Mouse (Mus musculus) cerebellum, postnatal 10 days (tissue): ENCODE measurements at regions not wholly inside any gene's neighbourhood (a gene's known extent, or its start where the extent isn't known, plus 50 kb on each side); places are given as distances from the start of the nearest gene placed in this dataset.
"Not testable (repeated sequence)": the region's sequence is repeated elsewhere in the genome, so short reads cannot be mapped to it uniquely, and the experiment has no call there.

ENCODE experiments used
- DNase-seq, 2 experiments: peaks; one replicate each; pipeline ENCODE4 v3.0.0; 2021; ENCODE audit warnings: mixed read lengths in 2 of 2

DNA sequence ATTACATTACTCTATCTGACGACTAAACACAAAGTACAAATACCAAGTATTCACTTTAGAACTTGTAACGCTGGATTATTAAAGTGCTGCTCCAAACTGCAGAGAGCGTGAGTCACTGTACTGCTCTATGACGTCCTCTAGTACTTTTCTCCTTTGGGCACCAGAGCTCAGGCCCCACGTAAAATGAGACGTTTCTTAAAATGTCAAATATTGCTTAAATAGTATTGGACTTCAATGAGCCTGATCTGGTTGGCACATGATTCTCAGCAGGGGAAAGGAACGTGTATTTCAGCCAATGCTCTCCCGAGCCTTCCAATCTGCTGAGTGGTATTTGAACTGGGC is 175.8 kb upstream of the Klf14 start:
- DNase-seq = no peak

DNA sequence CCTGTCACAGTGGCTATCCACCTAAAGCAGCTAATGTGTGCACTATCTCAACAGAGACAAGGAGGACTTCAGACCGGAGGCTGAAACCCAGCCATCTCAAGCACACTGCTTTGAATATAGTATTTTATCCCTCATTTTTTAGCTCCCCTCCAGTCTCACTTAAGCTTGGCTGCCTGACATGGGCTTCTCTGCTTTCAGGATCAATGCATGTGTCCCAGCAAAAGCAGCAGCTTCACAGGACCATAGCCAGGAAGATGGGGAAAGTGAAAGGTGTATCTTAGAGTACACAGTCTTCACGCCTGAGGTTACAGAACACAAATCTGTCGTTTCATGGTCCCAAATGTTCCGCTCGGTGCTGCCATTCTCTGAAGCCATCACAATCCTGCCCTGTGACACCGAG is 176.7 kb upstream of the Klf14 start:
- DNase-seq = no peak

DNA sequence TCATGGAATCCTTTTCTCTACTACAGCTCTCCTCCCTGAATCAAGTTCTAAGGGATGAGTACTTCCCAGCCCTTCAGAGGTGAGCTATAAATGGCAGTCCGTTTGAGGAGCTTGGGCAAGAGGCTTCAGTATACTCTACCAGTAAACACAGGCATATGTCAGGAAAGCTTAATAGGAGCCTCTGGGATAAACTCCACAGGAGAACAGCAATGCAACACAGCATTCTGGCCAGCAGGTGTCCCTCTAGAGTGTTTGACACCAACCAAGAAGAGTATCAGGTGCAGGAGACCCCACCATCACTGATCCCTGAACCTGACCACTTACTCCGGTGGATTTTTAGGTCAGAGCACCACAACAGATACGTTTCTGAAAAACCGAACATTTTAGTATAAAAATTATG is 178.0 kb upstream of the Klf14 start:
- peak; percentile 76 to 78 for DNase-seq

DNA sequence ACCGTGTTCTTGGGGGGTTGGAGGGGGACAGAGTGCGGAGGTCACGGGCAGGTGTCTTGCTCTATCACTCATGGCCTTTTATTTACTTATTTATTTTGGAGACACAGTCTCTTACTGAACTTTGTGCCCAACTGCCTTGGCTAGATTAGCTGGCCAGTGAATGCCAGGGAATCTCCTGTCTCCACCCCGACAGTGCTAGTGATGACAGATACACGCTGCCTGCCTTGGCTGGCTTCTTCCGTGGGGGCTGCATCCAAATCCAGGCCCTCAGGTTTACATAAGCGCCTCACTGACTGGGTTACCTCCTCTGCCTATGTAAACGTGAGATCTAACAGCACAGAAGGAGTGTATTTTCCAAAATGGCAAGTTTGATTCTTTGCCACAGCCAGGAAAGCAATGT is 178.5 kb upstream of the Klf14 start:
- DNase-seq = no peak

DNA sequence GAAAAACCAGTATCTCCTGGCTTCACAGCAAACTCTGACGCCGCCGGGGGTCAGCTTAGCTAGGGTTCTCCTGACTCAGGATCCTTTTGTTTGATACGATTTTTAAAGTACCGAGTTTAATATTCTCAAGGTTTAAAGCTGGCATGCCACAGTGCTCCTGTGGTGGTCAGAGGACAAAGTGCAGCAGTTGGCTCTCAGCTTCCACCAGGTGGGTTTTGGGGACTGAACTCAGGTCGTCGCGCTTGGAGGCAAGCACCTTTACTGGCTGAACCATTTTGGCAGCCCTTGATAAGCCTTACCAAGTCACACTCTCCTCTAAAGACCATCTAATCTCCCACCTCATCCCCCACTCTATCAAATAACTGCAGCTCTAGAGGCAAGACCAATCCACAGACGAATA is 181.1 kb upstream of the Klf14 start:
- DNase-seq = no peak

DNA sequence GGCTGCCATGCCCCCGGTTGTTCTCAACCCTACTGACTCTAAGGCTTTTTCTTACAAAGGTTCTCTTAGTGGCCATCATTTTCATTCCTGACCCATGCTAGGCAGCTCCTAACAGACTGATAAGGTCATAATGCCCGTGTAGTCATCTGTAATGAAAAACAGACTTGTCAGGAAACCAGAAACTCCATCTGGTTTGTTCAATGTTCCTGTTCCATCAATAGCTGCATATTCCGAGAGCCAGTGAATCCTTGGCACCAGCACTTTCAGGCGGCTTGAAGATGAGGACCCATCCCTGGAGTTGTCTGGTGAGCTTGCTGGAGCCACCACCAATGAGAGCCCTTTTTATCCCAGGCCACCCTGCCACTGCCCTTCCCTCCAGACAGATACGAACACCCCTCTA is 181.7 kb upstream of the Klf14 start:
- peak in 1 of 2 experiments; percentile 34 for DNase-seq

DNA sequence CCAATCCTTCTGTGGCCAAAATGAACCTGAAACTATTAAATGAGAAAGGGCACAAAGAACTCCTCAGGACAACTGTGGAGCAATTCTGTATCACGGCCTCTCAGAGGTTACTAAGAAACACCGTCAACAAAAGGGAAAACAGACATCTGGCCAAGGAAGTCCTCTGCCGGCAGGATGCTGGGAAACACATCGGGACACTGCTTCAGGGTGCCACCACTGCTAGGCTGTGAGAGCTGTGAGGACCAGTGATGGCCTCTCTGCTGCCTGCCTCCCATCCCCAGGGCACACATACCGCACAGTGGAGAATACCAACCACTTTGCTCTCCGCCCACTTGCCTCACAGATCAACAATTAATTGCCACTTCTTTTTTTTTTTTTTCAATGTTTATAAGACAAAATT is 182.6 kb upstream of the Klf14 start:
- no peak for DNase-seq

DNA sequence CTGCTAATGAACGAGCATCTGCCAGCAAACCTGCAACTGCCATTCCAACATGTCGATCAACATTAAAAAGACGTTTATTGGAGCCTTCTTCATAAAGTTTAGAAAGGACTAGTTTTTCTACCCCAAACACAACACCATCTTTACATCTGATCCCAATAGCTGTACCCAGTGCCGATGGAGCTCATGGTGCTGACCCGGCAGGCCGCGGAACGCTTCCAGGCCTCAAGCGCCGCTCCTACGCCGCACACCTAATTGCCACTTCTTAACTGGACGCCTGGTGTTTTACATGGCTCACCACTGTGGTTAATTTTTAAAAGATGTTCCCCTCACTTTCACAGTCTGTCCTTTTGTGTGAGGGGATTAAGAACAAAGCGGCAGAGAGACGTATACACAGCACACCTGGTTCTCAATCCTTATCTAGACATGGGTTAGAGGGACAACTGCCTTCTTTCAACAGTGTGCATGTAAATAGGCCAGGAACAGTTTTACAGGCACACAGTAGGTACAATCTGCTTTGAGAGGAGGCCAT is 183.7 kb upstream of the Klf14 start:
- not testable (repeated sequence) for DNase-seq

DNA sequence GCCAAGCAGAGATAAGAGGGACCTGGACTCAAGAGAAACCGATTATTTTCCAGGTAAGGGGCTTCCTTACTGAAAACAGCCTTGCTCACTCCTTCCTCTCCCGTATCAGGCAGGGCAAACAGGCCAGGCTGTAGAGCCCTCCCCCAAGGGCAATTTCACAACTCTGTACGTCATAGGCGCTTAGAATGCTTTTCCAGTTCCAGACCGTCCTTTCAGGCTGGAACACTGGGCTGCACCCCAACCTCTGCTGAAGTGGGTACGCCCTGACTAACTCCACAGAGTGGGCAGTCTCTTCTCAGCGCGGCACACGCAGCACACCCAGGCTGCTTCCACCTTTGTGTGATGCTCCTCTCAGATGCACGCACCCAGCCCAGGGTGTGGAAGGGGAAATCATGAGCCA is 186.8 kb upstream of the Klf14 start:
- no peak for DNase-seq

DNA sequence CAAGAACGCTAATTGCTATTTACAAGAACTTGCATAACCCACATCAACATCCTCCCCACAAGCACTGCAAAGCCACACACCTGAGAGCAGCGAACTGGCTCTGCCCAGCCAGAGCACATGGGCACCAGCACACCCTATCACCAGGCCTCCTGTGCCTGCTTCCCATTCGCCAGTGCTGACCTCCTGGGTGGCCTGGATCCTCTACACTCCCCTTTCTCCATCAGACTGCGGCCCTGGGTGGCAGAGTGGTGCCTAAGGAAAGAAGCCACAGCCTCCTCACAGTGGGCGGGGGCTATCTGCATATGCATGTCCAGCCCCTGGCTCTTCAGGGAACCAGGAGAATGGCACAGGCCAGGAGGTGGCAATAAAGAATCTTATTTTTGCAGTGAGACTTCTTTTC is 187.9 kb upstream of the Klf14 start:
- no peak for DNase-seq

DNA sequence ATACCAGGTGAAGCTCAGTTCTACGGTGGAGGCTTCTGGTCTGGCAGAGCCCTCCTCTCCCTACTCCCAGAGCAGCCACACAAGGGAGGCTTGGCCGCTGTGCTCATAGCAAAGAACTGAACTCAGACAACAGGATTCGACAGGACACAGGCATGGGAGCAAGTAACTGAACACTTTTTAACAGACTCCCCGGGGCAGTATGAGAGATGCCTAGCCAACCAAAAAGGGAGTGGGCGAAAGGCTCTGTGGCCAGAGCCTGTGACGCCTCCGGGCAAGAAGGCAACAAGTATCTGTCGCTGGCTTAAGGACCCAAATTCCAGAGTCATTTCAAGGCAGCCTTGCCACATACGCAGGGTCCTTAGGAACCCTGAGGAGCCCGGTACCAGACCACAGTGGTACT is 188.8 kb upstream of the Klf14 start:
- no peak for DNase-seq

DNA sequence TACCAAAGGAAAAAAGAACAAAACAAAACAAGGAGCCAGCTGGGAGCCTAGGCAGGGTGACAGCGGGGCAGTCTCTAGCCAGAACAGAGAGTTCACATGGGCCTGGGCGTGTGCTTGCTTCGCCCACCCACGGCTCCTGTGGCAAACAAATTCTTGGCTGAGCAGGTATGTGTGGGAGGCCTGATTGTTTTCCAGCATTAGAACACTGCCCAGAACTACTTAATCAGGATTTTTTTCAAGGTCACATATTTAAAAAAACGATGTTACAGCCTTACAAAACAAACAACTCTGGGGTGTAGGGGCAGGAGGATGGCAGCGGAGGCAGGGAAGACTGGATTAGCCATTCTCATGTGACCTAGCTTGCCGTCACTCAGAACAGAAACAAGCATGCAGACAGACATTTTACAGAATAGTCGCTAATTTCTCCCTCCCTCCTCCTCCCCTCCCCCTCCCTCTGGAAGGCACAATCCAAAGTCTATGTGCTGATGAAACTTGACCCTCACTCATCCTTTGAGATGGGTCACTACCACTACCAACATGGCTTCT is 189.5 kb upstream of the Klf14 start:
- DNase-seq = no peak

DNA sequence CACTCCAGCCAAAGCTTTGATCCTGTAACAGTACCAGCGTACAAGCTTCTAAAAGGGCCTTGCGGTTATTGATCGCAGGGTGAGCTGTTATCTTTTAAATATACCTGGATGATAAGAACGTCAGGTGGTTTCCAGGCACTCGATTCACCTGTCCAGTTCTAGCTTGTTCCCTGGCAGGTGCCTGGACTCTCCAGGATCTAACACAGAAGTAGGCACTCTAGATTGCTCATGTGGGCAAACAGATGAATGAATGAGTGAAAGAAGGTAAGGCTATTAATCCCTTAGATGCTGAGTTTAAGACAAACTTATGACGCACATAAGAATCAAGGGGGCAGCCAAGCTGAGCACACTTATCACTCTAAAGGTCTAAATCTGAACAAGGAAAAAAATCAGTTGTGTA is 190.3 kb upstream of the Klf14 start:
- no peak for DNase-seq

DNA sequence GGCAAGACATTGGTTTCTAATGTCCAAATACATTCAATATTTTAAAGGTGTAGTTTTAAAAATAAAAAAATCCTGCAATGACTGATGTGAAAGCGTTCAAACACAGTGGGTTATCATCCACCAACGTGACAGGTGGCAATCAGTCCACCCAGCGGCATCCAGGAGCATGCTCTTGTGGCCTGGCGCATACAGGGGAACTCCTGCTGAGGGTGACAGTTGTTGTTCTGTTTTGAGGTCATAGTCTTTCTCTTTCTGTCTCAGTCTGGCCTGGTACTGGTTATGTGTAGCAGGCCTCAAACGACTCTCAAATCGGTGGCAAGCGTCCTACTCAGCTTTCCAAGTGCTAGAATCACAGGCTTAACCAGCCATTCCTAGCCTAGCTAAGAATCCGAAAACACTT is 191.5 kb upstream of the Klf14 start:
- no peak for DNase-seq

DNA sequence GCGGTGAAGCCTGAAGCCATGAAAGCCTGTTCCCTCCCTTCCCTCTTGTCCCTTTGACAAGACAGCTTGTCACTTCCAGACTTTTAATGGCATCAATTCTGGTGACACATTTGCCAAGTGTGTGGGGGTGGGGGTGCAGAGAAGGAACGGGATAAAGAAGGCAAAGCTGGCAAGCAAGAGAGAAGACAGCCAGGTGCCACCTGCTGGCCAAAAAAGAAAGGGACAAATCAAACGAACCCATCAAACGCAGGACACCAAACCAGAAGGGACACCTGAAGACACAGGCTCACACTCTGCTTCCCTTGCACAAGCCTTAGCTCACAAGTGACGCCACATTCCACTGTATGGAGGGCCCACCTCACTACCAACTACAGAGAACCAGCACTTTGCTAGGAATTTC is 197.0 kb upstream of the Klf14 start:
- DNase-seq = peak; percentile 89 to 91

DNA sequence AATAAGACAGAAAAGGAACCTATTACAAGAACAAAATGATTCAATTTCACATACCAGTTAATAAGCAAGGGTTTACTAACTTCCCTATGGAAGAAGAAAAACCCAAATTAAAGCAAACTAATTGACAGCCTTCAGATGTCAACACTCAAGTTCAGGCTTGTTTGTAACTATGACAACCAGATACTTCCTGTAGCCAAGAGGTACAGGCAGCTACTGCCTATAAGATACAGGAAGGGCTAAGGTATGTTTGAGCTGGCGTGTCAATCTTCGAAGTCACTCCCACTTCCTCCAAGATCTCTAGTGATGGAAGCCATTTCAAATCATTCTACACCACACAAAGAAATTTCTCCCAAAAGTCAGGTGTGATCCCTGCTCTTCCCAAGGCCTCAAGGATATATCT is 198.1 kb upstream of the Klf14 start:
- DNase-seq = no peak

DNA sequence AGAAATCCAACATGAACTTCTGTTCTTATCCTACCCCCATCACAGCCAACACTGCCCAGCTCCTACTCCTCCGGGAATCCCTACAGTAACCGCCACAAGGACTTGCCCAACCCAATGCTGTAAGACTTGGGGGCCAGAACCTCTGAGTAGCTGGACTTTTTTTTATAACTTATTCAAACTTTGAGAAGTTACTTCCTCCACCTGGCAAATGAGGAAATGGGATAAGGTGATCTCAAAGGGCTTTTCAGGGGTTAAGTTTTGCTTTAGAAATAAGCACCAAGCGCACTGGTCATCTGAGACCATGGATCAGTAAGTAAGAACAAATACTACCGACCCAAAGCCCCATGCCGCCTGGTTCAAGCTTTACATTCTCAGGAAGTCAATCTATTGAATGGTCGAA is 198.6 kb upstream of the Klf14 start:
- DNase-seq = no peak

DNA sequence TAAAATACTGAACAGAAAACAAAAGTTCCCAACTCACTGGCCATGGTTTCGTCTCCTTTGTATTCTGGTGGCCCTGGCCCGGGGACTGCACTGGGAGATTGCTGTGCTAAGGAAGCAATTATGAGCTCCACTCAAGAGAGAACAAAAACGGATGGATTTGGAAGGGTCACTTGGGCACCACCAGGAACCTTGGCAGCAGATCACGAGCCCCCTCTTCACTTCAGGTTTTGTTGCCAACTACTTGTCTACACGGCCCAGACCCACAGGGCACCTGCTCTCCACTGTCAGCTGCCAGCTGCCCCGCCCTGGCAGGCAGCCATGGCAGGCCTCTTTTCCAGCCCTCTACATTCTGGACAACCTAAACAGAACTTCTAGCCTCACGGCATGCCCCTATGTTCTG is 199.8 kb upstream of the Klf14 start:
- DNase-seq = peak; percentile 90 to 96

DNA sequence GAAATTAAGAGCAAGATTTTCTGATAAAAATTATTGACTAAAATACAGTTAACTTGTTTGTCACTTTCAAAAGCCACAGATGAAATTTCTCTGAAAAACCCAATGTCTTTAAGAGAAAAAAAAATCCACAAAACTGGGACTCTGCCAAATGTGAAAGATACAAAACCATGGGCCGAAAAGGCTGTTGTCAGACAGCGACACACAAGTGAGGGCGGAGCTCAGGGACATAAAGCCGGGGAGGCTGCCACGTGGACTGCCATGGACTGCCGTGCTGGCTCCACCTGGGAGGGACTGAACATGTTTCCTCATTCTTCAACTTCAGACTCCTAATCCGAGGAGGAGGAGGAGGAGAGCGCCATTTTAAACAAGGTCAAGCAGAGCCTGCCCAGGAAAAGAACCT is 200.4 kb upstream of the Klf14 start:
- DNase-seq = peak; percentile 45 to 53

DNA sequence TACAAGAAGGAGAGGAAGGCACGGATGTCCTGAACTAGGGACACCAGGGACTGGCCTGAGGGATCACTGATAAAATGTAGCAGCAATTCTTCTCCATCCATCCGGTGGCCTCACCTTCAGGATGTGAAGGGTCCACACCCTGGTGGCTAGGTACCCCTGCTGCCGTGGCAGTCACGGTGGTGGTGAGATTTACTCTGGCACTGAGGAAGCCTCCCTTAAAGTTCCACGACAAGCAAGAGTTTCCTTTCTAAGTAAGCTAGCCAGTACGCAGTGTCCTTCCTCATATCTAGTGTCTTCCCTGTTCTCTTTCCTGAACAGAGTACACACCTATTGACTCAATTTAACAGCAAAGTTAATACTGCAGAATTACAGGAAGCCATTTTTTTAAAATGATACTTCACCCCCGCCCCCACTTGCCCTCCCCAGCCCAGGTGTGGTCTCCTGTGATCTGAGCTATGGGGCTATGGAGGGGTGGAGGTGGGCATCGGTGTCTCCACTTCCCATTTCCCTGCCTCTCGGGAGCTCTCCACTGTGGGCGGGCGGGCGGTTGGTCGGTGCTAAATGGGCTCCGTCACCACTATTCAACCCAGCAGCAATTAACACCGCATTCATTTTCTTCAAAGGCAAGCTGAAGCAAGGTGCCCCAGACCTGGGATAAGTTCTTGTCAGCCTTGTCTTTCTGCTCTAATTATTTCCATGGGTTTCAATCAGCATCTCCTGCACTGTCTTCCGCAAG is 201.2 kb upstream of the Klf14 start:
- DNase-seq = no peak

DNA sequence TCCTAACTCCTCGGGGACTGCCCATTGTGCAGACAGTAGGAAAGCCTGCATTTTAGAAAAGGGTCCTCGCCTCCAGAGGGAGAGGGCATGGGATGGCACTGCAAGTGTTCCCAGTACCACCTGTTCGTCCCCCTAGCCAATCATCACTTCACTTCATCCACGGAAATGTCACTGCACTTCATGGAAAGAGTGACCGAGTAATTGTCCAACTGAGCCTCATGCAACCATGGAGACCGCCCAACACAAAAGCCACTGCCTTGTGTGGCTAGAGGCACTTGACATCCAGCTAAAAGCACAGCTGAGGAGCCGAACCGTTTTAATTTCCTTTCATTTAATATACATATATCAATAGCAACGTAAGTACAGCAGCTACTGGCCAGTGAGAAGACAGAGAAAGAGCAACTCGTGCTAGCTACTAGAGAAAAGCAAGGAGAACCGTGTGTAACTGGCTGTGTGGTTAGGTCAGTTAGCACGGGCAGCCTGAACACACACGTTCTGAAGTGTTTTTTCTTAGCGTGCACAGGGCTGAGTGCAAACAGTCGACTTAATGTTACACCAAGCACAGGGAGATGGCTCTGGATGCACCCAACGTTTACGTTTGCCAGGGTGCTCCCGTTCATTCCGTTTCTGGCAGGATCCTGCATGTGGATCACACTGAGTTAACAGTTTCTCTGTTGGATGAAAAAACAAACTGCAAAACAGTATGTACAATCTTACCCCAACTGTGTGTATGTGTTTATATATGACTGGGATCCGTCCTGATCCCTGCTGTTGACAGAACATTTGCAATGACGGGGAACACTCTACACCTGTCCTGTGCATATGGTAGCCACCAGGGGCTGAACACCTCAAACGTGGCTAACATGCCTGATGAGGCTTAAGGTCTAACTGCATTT is 202.8 kb upstream of the Klf14 start:
- no peak for DNase-seq

DNA sequence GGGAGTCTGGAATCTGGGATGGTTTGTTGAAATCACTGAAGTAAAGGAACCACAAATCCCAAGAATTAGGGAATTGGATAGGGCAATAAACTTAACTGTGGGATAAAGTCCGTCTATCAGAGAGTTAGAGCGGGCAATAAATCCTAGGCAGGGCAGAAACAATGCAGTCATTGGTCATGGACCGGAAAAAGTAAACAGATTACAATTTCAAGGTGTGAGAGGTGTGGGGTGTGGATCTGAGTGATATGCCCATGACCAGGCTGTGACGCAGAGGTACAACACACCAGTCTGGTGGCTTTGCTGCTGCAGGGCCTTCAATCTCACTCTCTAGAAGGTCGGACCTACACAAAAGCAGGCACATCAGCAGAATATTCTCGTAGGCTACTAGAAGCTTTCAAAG is 206.1 kb upstream of the Klf14 start:
- no peak for DNase-seq

DNA sequence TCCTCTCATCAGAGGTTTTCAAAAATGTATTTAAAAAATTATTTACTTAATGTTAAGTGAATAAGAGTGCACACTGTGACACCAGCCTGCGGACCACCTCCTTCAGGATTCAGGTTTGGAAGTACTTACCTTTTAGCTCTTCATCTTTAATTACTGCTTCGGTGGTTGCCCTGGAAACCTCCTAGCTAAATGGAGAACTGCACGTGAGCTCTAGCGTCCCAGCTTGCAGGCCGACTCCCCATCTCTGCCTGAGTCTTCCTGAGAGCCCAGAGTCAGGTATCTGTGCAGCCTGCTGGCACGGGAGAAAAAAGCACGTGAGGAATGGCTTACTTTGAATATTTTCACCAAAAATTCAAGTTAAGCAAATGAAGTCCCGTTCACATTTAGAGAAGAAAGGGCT is 207.5 kb upstream of the Klf14 start:
- DNase-seq = no peak

DNA sequence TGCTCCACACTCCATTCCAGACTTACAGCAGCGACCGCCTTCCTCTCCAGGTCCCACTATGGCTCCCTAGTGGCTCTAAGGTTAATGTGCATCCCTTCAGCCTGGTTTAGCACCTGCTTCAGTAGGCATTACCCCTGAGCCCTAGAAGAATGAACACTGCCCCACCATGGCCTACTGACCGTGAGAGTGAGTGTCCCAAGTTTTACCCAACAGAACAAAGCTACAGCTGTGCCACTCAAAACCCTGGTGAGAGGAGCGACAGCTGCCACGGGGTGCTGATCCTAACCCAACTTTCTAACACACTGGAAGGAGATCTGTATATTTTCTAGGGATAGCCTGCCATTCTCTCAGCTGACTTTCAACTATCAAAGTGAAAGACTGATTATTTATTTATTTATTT is 208.9 kb upstream of the Klf14 start:
- DNase-seq = no peak
